Mouse (Mus musculus) hindbrain, postnatal 0 days (tissue): ENCODE data around the gene Cyp4v3. TPM values are rescaled to one million over a fixed set of nuclear protein-coding genes. Genes with fewer than 3 reads are reported as not detected.

Experiments used
- ATAC-seq: fragments of 200-750 bp; cut with Nextera tagmentation; 2 replicates; pipeline ENCODE4 v1.8.0; 2017; ENCODE audit warnings: mild to moderate bottlenecking, moderate TSS enrichment, moderate library complexity
- DNase-seq: peaks from one replicate; pipeline ENCODE4 v3.0.0-alpha.2; 2015; ENCODE audit warnings: low spot score
- H3K27ac ChIP-seq: fragments of 300-500 bp; sonication (generic); 2 replicates; pipeline ENCODE4 v1.5.1; 2014; ENCODE audit warnings: mild to moderate bottlenecking
- H3K27me3 ChIP-seq: fragments of 300-500 bp; sonication (generic); 2 replicates; pipeline ENCODE4 v1.6.1; 2014; ENCODE audit warnings: low read length, mixed read lengths; ENCODE audit not compliant: insufficient read depth
- H3K36me3 ChIP-seq: fragments of 300-500 bp; sonication (generic); 2 replicates; pipeline ENCODE4 v1.6.1; 2014; ENCODE audit warnings: low read length, mixed read lengths; ENCODE audit not compliant: insufficient read depth
- H3K4me1 ChIP-seq: fragments of 300-500 bp; sonication (generic); 2 replicates; pipeline ENCODE4 v1.6.1; 2014; ENCODE audit warnings: antibody characterized with exemption, low read length, mixed read lengths; ENCODE audit not compliant: insufficient read depth
- H3K4me2 ChIP-seq: fragments of 300-500 bp; sonication (generic); 2 replicates; pipeline ENCODE4 v1.6.1; 2014; ENCODE audit warnings: low read depth, mild to moderate bottlenecking, low read length, moderate library complexity, mixed read lengths
- H3K4me3 ChIP-seq: fragments of 300-500 bp; sonication (generic); 2 replicates; pipeline ENCODE4 v1.5.1; 2014; ENCODE audit warnings: low read length
- H3K9ac ChIP-seq: fragments of 300-500 bp; sonication (generic); replicated peaks from 2 replicates; pipeline ENCODE4 v1.6.1; 2014; ENCODE audit warnings: mild to moderate bottlenecking, low read length, moderate library complexity, mixed read lengths
- H3K9me3 ChIP-seq: fragments of 300-500 bp; sonication (generic); 2 replicates; pipeline ENCODE4 v1.6.1; 2016; ENCODE audit warnings: low read length, mixed read lengths
- CTCF ChIP-seq: IDR thresholded peaks from 2 replicates; pipeline ENCODE4 v1.5.1; 2016; ENCODE audit warnings: antibody characterized with exemption, control low read depth, low read depth
- whole genome bisulfite sequencing: fragments of 180-500 bp; shearing (Covaris S2); extraction: QIAGEN DNeasy Blood & Tissue Kit; methylation state at CpG from one replicate; pipeline ENCODE4 v1.1.7; 2014; 5-methylcytosine and 5-hydroxymethylcytosine counted together
- polyA plus RNA-seq: library from polyadenylated mRNA; unstranded; fragments of >200 nt; fragmentation: Nextera tagmentation; extraction: Ambion mirVana; gene quantifications from 2 replicates; pipeline ENCODE4 v1.2.1, GENCODE M21; 2015
- total RNA-seq: library from RNA; depleted of rRNA; stranded (reverse); fragments of >200 nt; gene quantifications from 2 replicates; pipeline ENCODE4 v1.2.3, GENCODE M21; 2014

Cyp4v3 gene
- total and polyA plus RNA-seq, 2 experiments from 2014 or later, result 2.4 to 2.8 TPM

DNA sequence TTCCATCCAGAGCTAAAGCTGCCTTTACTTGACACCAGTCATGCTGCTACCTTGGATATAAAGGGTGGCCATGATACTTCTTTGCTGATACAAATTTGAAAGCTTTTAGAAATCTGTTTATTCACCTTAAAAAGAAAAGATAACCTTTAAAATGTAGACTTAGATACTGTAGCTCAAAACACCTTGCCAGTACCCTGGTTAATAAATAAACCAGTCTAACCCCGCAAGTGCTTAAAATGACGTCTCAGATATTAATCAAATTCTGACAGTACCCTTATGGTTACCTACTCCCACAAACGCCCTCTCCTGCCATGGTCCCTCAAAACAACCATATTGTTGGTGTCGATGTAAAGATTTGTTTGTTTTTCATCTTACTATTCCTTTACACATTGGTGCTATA, 8.9 kb downstream of the Cyp4v3 start:
- Histone ChIP-seq H3K27me3 (no peaks in the 10 kb centered on the region), H3K4me1 (no peaks in the 10 kb centered on the region), H3K4me2 (no peak overlapping the region), H3K27ac (no peak overlapping the region), H3K9me3 (no peaks in the 10 kb centered on the region), H3K4me3 (no peak overlapping the region), H3K36me3 (no peaks in the 10 kb centered on the region), H3K9ac (no peak overlapping the region)
- no peak for TF ChIP-seq CTCF
- 83% methylated on average over 4 of the region's 4 CpGs for WGBS
- no peak for ATAC-seq
- DNase-seq, result no peak

DNA sequence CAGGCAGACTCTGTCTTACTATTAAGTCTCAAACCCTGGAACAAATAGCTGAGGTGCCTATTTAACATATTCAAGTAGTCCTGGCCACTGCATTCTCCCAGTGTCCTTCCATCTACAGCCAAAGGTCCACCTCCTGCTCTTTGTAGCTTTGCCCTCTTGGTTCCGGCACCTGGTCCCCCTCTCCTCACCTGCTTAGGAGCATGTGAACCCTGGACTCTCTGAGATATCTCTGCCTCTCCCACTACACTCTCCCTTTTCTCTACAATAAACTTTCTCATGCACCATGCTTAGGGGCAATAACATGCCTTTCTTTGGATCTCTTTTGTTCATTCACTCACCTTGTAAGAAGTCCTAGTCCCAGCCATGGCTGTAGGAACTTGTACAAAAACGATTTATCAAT, 11.7 kb downstream of the Cyp4v3 start:
- Histone ChIP-seq H3K4me2 (no peak overlapping the region), H3K27me3 (no peaks in the 10 kb centered on the region), H3K4me1 (no peaks in the 10 kb centered on the region), H3K9me3 (no peaks in the 10 kb centered on the region), H3K4me3 (no peak overlapping the region), H3K27ac (no peak overlapping the region), H3K9ac (no peak overlapping the region), H3K36me3 (no peaks in the 10 kb centered on the region)
- 85% methylated on average over 2 of the region's 2 CpGs for WGBS
- ATAC-seq (no peak), DNase-seq (no peak)
- no peak for TF ChIP-seq CTCF

GRCm38 (mm10) chr8:45320930-45321329, 12.1 kb downstream of the Cyp4v3 start:
- no peak overlapping the region for H3K4me2 ChIP-seq
- no peak for TF ChIP-seq CTCF
- no peaks in the 10 kb centered on the region for H3K36me3 ChIP-seq
- no peak for ATAC-seq
- H3K27me3 ChIP-seq, result no peaks in the 10 kb centered on the region
- no peak overlapping the region for H3K4me3 ChIP-seq
- H3K9ac ChIP-seq, result no peak overlapping the region
- no peak overlapping the region for H3K27ac ChIP-seq
- DNase-seq, result no peak
- no peaks in the 10 kb centered on the region for H3K4me1 ChIP-seq
- 72% methylated on average over 1 of the region's 1 CpGs for WGBS
- H3K9me3 ChIP-seq, result no peaks in the 10 kb centered on the region

GRCm38 (mm10) chr8:45310967-45311366, 22.0 kb downstream of the Cyp4v3 start:
- Histone ChIP-seq H3K4me1 (no peaks in the 10 kb centered on the region), H3K27me3 (no peaks in the 10 kb centered on the region), H3K9me3 (no peaks in the 10 kb centered on the region), H3K9ac (no peak overlapping the region), H3K27ac (no peak overlapping the region), H3K36me3 (no peaks in the 10 kb centered on the region), H3K4me2 (no peak overlapping the region), H3K4me3 (no peak overlapping the region)
- ATAC-seq, result no peak
- 84% methylated on average over 4 of the region's 4 CpGs for WGBS
- no peak for DNase-seq
- TF ChIP-seq CTCF, result no peak

GRCm38 (mm10) chr8:45308366-45308765, 24.6 kb downstream of the Cyp4v3 start, which contains the start of gene Gm45753:
TSS of gene Gm45753 (minus strand) at chr8:45308466.
- no peaks in the 10 kb centered on the region for H3K9me3 ChIP-seq
- no peak for TF ChIP-seq CTCF
- no peaks in the 10 kb centered on the region for H3K4me1 ChIP-seq
- H3K4me3 ChIP-seq, result no peak within 1 kb of the TSS
- H3K9ac ChIP-seq, result no peak within 1 kb of the TSS
- WGBS, result 93% methylated on average over 13 of the region's 13 CpGs
- ATAC-seq, result no peak
- H3K27me3 ChIP-seq, result no peaks in the 10 kb centered on the region
- no peak for DNase-seq
- H3K36me3 ChIP-seq, result no peaks in the 10 kb centered on the region
- H3K4me2 ChIP-seq, result no peak within 1 kb of the TSS
- no peak within 1 kb of the TSS for H3K27ac ChIP-seq

- no peaks in the 10 kb centered on the region for H3K4me1 ChIP-seq
- DNase-seq (no peak), ATAC-seq (no peak)
- H3K27me3 ChIP-seq, result no peaks in the 10 kb centered on the region
- no peaks in the 10 kb centered on the region for H3K9me3 ChIP-seq
- 69% methylated on average over 1 of the region's 1 CpGs for WGBS
- no peak for TF ChIP-seq CTCF
- H3K36me3 ChIP-seq, result no peaks in the 10 kb centered on the region
- no peak overlapping the region for H3K4me3 ChIP-seq
- no peak overlapping the region for H3K4me2 ChIP-seq
- H3K9ac ChIP-seq, result no peak overlapping the region
- no peak overlapping the region for H3K27ac ChIP-seq
Observed at GRCm38 (mm10) chr8:45305479-45305878, 27.5 kb downstream of the Cyp4v3 start.

DNA sequence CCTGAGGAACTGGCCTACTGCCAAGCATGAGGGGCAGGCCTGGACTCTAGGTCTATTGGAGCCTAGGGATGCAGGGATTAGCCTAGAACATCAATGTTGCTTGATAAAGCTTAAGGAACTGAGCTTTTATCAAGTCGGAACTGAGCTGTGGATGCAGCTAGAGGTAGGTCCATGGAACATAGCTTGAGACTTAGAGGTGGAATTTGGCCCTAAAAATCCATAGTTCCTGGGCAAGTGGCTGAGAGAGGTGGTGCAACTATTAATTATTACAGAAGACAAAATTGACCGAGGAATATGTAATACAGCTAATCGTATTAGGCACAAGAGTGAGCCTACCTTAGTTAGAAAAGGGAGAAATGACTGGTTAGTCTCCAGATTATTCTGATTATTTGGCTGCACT, 28.7 kb downstream of the Cyp4v3 start:
- Histone ChIP-seq H3K9me3 (no peaks in the 10 kb centered on the region), H3K4me1 (no peaks in the 10 kb centered on the region), H3K27ac (no peak overlapping the region), H3K9ac (no peak overlapping the region), H3K4me3 (no peak overlapping the region), H3K4me2 (no peak overlapping the region), H3K36me3 (no peaks in the 10 kb centered on the region), H3K27me3 (no peaks in the 10 kb centered on the region)
- ATAC-seq (no peak), DNase-seq (no peak)
- TF ChIP-seq CTCF, result no peak
- WGBS, result 88% methylated on average over 3 of the region's 3 CpGs
